25 mouse cellular contexts compared by ENCODE assay signal in the genomic region with DNA sequence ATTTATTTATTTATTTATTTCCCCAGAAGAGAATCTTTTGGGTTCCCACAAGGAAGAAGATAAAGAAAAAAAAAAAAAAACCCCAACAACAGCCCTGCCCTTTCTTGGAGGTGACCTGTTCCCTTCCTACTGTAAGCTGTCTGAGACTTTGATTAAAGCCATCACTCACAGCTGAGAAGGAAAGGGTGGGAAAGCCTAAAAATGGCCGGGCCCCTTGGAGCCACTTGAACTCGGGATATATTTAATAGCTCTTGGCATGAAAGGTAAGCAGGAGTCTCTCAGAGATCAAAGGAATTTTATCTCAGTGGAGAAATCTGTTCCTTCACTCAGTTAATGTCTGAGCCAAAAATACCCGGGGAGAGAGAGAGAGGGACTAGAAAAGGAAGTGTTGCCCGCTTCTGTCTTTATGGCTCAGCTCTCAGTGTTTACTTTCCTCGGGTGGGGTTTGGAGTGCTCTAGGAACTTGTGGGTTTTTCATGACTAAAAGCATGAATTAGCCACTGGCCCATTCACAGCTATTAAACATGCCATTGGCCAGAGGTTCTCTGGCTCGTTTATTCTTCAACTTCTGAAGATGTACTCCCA. TPM values are rescaled to one million over a fixed set of nuclear protein-coding genes. Genes with fewer than 3 reads are reported as not detected.
A peak's percentile ranks its signal among the peaks of the same experiment; 100 is the strongest.
DNase-seq lines count a peak whose midpoint lies in the region; ATAC-seq lines count a peak whose summit lies in the region.
"Had no signal": no experiment of that assay in that cellular context is flagged by ENCODE, and none has a peak within 500 bp of the region (broad histone marks: within the 10 kb centered on the region; RNA-seq: fewer than 3 reads in every experiment).

No protein-coding gene starts in this region.

- no peak overlapping the region for H3K27ac ChIP-seq in embryonic facial prominence, embryonic 14.5 days (replicated peaks; ENCODE audit: low read depth, low read length)
- H3K27ac ChIP-seq in embryonic facial prominence, embryonic 10.5 days (replicated peaks): no peak overlapping the region
- no peak overlapping the region for H3K27ac ChIP-seq in heart, embryonic 15.5 days
- no peak overlapping the region for H3K27ac ChIP-seq in intestine, embryonic 15.5 days
- H3K27ac ChIP-seq: embryonic facial prominence, embryonic 15.5 days; forebrain, embryonic 15.5 days; hindbrain, postnatal 0 days; kidney, postnatal 0 days; limb, embryonic 12.5 days; midbrain, embryonic 13.5 days had no signal

- no peaks in the 10 kb centered on the region for H3K36me3 ChIP-seq in embryonic facial prominence, embryonic 14.5 days (ENCODE audit: control insufficient read depth, insufficient read depth, low read length)
- H3K36me3 ChIP-seq in embryonic facial prominence, embryonic 10.5 days (replicated peaks): peaks cover 6% of the 10 kb centered on the region
- H3K36me3 ChIP-seq in heart, embryonic 15.5 days: no peaks in the 10 kb centered on the region
- H3K36me3 ChIP-seq in intestine, embryonic 15.5 days: no peaks in the 10 kb centered on the region
- H3K36me3 ChIP-seq: embryonic facial prominence, embryonic 15.5 days; forebrain, embryonic 15.5 days; midbrain, embryonic 13.5 days had no signal

- H3K4me2 ChIP-seq in embryonic facial prominence, embryonic 14.5 days (ENCODE audit: low read depth, low read length): no peak overlapping the region
- no peak overlapping the region for H3K4me2 ChIP-seq in heart, embryonic 15.5 days
- no peak overlapping the region for H3K4me2 ChIP-seq in intestine, embryonic 15.5 days (replicated peaks)
- H3K4me2 ChIP-seq: embryonic facial prominence, embryonic 15.5 days; forebrain, embryonic 15.5 days; limb, embryonic 12.5 days; liver, embryonic 11.5 days; midbrain, embryonic 13.5 days had no signal

- peaks cover 3% of the 10 kb centered on the region; the same call in 1 of the 2 replicates for H3K4me1 ChIP-seq in embryonic facial prominence, embryonic 14.5 days (ENCODE audit: control insufficient read depth, insufficient read depth, low read length)
- peaks cover 35% of the 10 kb centered on the region for H3K4me1 ChIP-seq in embryonic facial prominence, embryonic 10.5 days
- H3K4me1 ChIP-seq in heart, embryonic 15.5 days (replicated peaks): peaks cover 7% of the 10 kb centered on the region; the same call in 1 of the 2 replicates
- H3K4me1 ChIP-seq in intestine, embryonic 15.5 days (replicated peaks): no peaks in the 10 kb centered on the region
- H3K4me1 ChIP-seq: embryonic facial prominence, embryonic 15.5 days; megakaryocyte, embryonic 14.5 days had no signal

- no peak overlapping the region for H3K9ac ChIP-seq in embryonic facial prominence, embryonic 14.5 days (ENCODE audit: low read depth, low read length)
- H3K9ac ChIP-seq in heart, embryonic 15.5 days: no peak overlapping the region
- no peak overlapping the region for H3K9ac ChIP-seq in intestine, embryonic 15.5 days
- H3K9ac ChIP-seq: embryonic facial prominence, embryonic 15.5 days; forebrain, embryonic 15.5 days; limb, embryonic 12.5 days; liver, postnatal 0 days; midbrain, embryonic 13.5 days had no signal

- DNase-seq in embryonic facial prominence, embryonic 14.5 days (ENCODE audit: low spot score): peak; percentile 48
- no peak for DNase-seq in embryonic facial prominence, embryonic 10.5 days (ENCODE audit: low spot score)
- DNase-seq in heart, postnatal 4 days: no peak
- DNase-seq in lung, postnatal 14 days: peak; percentile 16
- no peak for DNase-seq in right cerebral cortex, postnatal 14 days
- DNase-seq: adrenal gland, postnatal 25 days; cerebellum, adult 8-10 months; cerebellum, postnatal 36 days; embryo, embryonic 11 days; gastrocnemius, postnatal 14 days; kidney, adult 2 months; liver, postnatal 0 days had no signal

- H3K27me3 ChIP-seq in embryonic facial prominence, embryonic 14.5 days (replicated peaks; ENCODE audit: control insufficient read depth, insufficient read depth, low read length): no peaks in the 10 kb centered on the region
- H3K27me3 ChIP-seq in embryonic facial prominence, embryonic 10.5 days (replicated peaks; ENCODE audit: low read depth, poor library complexity, severe bottlenecking): no peaks in the 10 kb centered on the region
- H3K27me3 ChIP-seq in heart, embryonic 15.5 days: no peaks in the 10 kb centered on the region
- H3K27me3 ChIP-seq in intestine, embryonic 15.5 days (replicated peaks): no peaks in the 10 kb centered on the region
- H3K27me3 ChIP-seq: embryonic facial prominence, embryonic 15.5 days; forebrain, embryonic 15.5 days; limb, embryonic 12.5 days; megakaryocyte, embryonic 14.5 days; midbrain, embryonic 13.5 days had no signal

- H3K9me3 ChIP-seq in embryonic facial prominence, embryonic 14.5 days (ENCODE audit: control insufficient read depth, low read length): no peaks in the 10 kb centered on the region
- H3K9me3 ChIP-seq in embryonic facial prominence, embryonic 10.5 days: no peaks in the 10 kb centered on the region
- H3K9me3 ChIP-seq in heart, embryonic 15.5 days (replicated peaks): no peaks in the 10 kb centered on the region
- no peaks in the 10 kb centered on the region for H3K9me3 ChIP-seq in intestine, embryonic 15.5 days
- H3K9me3 ChIP-seq: embryonic facial prominence, embryonic 15.5 days; forebrain, embryonic 15.5 days; limb, embryonic 12.5 days; midbrain, embryonic 13.5 days had no signal

- 30% methylated on average over 6 of the region's 6 CpGs for WGBS in embryonic facial prominence, embryonic 14.5 days
- WGBS in embryonic facial prominence, embryonic 10.5 days: 70% methylated on average over 6 of the region's 6 CpGs
- 6% methylated on average over 6 of the region's 6 CpGs for WGBS in heart, embryonic 15.5 days
- WGBS in intestine, embryonic 15.5 days: 14% methylated on average over 6 of the region's 6 CpGs

- no peak for ATAC-seq in embryonic facial prominence, embryonic 14.5 days (ENCODE audit: low read depth)
- ATAC-seq in heart, embryonic 15.5 days (replicated peaks; ENCODE audit: insufficient number of reproducible peaks, insufficient read depth, low FRiP score, low read depth): 0 out of 2 replicates have a peak, but pooled peaks have one; percentile 26
- ATAC-seq in intestine, embryonic 15.5 days: peak; percentile 87
- ATAC-seq in frontal cortex, adult (ENCODE audit: low TSS enrichment): no peak
- ATAC-seq: forebrain, embryonic 15.5 days; hindbrain, postnatal 0 days; liver, postnatal 0 days; midbrain, embryonic 13.5 days had no signal

- no peak overlapping the region for H3K4me3 ChIP-seq in embryonic facial prominence, embryonic 14.5 days (ENCODE audit: low read depth, low read length)
- no peak overlapping the region for H3K4me3 ChIP-seq in embryonic facial prominence, embryonic 10.5 days
- H3K4me3 ChIP-seq in heart, embryonic 15.5 days: no peak overlapping the region
- no peak overlapping the region for H3K4me3 ChIP-seq in intestine, embryonic 15.5 days (replicated peaks)
- H3K4me3 ChIP-seq: embryonic facial prominence, embryonic 15.5 days; forebrain, embryonic 15.5 days; limb, embryonic 12.5 days; megakaryocyte, embryonic 14.5 days; midbrain, embryonic 13.5 days had no signal

RNA-seq across cellular contexts. Expression of a gene that starts 41.0 kb away (rescaled TPM):
- 22.3 and 26.6 TPM in 2 replicates for polyA plus RNA-seq in embryonic facial prominence, embryonic 14.5 days (2014; fragmentation: Nextera tagmentation; extraction: Ambion mirVana)
- polyA plus RNA-seq in embryonic facial prominence, embryonic 10.5 days (2016; fragmentation: Nextera tagmentation; extraction: Ambion mirVana): 29.5 and 35.1 TPM in 2 replicates
- 1.5 and 3.1 TPM in 2 replicates for polyA plus RNA-seq in heart, embryonic 15.5 days (2015; fragmentation: Nextera tagmentation; extraction: Ambion mirVana)
- under 1 TPM; 0.47 to 0.52 TPM for total RNA-seq in heart, postnatal 4 days (2021)
- 0.56 and 0.70 TPM in 2 replicates for polyA plus RNA-seq in intestine, embryonic 15.5 days (2015; fragmentation: Nextera tagmentation; extraction: Ambion mirVana)
- total RNA-seq: monocyte, adult 5-6 weeks; neutrophil, adult 5-6 weeks had no signal

Comparison
In these comparisons a context has a peak if more than half of its experiments do, and no peak if none do; other contexts are left out.
1. DNase-seq: peak in embryonic facial prominence, embryonic 14.5 days (single experiment) and lung, postnatal 14 days (single experiment); none in embryonic facial prominence, embryonic 10.5 days (single experiment), heart, postnatal 4 days (single experiment) and right cerebral cortex, postnatal 14 days (single experiment).
2. ATAC-seq: peak in heart, embryonic 15.5 days (single experiment) and intestine, embryonic 15.5 days (single experiment); none in embryonic facial prominence, embryonic 14.5 days (single experiment) and frontal cortex, adult (single experiment).